Mouse (Mus musculus) limb, embryonic 12.5 days (tissue): Measurements from ENCODE around the gene Apon. TPM values are rescaled to one million over a fixed set of nuclear protein-coding genes. Genes with fewer than 3 reads are reported as not detected.

Experiments
- ATAC-seq: fragments of 200-750 bp; cut with Nextera tagmentation; 2 replicates; pipeline ENCODE4 v1.8.0; 2017; ENCODE audit warnings: low read depth, moderate TSS enrichment; ENCODE audit not compliant: insufficient number of reproducible peaks, insufficient read depth, low FRiP score, low TSS enrichment
- H3K27ac ChIP-seq: fragments of 300-500 bp; sonication (generic); 2 replicates; pipeline ENCODE4 v1.5.1; 2016; ENCODE audit warnings: mild to moderate bottlenecking, moderate library complexity
- H3K27me3 ChIP-seq: fragments of 300-500 bp; sonication (generic); 2 replicates; pipeline ENCODE4 v1.6.1; 2016; ENCODE audit warnings: mild to moderate bottlenecking, moderate library complexity
- H3K36me3 ChIP-seq: fragments of 300-500 bp; sonication (generic); 2 replicates; pipeline ENCODE4 v1.6.1; 2016; ENCODE audit warnings: mild to moderate bottlenecking, moderate library complexity
- H3K4me1 ChIP-seq: fragments of 300-500 bp; sonication (generic); replicated peaks from 2 replicates; pipeline ENCODE4 v1.6.1; 2016
- H3K4me2 ChIP-seq: fragments of 300-500 bp; sonication (generic); 2 replicates; pipeline ENCODE4 v1.6.1; 2016; ENCODE audit warnings: mild to moderate bottlenecking, moderate library complexity
- H3K4me3 ChIP-seq: fragments of 300-500 bp; sonication (generic); replicated peaks from 2 replicates; pipeline ENCODE4 v1.5.1; 2016; ENCODE audit warnings: mild to moderate bottlenecking
- H3K9ac ChIP-seq: fragments of 300-500 bp; sonication (generic); replicated peaks from 2 replicates; pipeline ENCODE4 v1.6.1; 2016; ENCODE audit warnings: mild to moderate bottlenecking, moderate library complexity
- H3K9me3 ChIP-seq: fragments of 300-500 bp; sonication (generic); 2 replicates; pipeline ENCODE4 v1.6.1; 2016; ENCODE audit warnings: mild to moderate bottlenecking, moderate library complexity
- WGBS: fragments of 180-500 bp; shearing (Covaris S2); methylation state at CpG from one replicate; pipeline ENCODE4 v1.1.7; 2016; 5-methylcytosine and 5-hydroxymethylcytosine counted together
- polyA plus RNA-seq: library from polyadenylated mRNA; unstranded; fragments of >200 nt; fragmentation: Nextera tagmentation; extraction: Ambion mirVana; gene quantifications from 2 replicates; pipeline ENCODE4 v1.2.1, GENCODE M21; 2016

The Apon gene
- polyA plus RNA-seq, 1 experiment from 2014 or later = 0.68 TPM

DNA sequence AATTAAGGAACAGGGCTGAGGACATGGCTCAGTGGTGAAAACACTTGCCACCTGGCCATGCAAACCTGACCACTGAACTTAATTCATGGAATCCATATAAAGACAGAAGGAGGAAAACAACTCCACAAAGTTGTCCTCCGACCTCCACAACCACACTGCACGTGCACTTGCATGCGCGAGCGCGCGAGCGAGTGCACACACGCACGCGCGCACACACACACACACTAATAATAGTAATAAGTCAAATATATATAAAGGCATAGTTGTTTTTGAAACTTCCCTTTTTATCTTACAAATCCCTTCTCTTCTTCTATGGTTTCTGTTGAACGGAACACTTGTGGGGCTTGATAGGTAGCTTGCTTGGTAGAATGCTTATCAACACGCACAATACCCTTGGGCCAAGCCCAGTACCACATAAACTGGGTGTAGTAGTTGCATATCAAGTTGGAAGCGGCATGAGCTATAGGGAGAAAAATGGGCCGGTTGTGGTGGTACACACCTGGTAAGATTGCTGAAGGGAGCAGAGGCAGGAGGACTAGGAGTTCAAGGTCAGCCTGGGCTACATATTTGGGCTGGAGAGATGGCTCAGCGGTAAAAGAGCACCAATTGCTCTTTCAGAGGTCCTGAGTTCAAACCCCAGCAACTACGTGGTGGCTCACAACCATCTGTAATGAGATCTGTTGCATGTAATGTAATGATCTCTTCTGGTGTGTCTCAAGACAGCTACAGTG is 35.3 kb upstream of the Apon start:
- Histone ChIP-seq H3K27me3 (peaks cover 11% of the 10 kb centered on the region), H3K9ac (no peak overlapping the region), H3K4me3 (no peak overlapping the region), H3K36me3 (no peaks in the 10 kb centered on the region), H3K27ac (no peak overlapping the region), H3K4me2 (no peak overlapping the region), H3K4me1 (no peaks in the 10 kb centered on the region), H3K9me3 (no peaks in the 10 kb centered on the region)
- no peak for ATAC-seq
- 95% methylated on average over 18 of the region's 18 CpGs for WGBS

DNA sequence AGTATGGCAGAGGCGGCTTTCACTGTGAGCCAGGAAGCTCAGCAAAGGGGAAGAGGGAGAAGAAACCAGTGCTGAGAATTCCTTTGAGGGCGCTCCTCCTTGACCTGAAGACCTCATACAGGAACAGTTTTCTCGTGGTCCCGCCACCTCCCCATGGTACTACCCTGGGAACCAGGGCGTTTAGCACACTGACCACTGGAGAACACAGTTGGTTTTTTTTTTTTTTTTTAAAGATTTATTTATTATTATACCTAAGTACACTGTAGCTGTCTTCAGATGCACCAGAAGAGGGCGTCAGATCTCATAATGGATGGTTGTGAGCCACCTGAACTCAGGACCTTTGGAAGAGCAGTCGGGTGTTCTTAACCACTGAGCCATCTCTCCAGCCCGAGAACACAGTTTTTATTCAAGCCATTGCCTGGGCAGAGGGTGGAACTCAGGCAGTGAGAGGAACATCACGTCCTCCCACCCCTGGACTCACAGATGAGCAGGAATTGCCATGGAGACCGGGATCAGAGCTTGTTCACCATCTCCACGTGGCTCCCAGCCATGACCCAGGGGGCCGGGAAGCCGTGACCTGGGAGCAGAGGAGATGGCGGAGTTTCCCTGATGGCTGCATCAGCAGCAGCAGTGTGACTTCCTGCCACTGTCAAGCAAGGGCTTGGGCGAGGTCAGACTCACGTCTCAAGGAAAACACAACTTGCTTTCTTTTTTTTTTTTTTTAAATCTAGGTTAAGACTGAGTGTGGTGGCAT is 32.2 kb upstream of the Apon start:
- no peak overlapping the region for H3K9ac ChIP-seq
- peaks cover 23% of the 10 kb centered on the region for H3K4me1 ChIP-seq
- H3K4me3 ChIP-seq = no peak overlapping the region
- ATAC-seq = no peak
- H3K36me3 ChIP-seq = no peaks in the 10 kb centered on the region
- WGBS = 60% methylated on average over 16 of the region's 16 CpGs
- 0 out of 2 replicates have a peak, but pooled peaks cover 2% of the 10 kb centered on the region for H3K27me3 ChIP-seq
- H3K4me2 ChIP-seq = no peak overlapping the region
- H3K27ac ChIP-seq = no peak overlapping the region
- H3K9me3 ChIP-seq = no peaks in the 10 kb centered on the region

DNA sequence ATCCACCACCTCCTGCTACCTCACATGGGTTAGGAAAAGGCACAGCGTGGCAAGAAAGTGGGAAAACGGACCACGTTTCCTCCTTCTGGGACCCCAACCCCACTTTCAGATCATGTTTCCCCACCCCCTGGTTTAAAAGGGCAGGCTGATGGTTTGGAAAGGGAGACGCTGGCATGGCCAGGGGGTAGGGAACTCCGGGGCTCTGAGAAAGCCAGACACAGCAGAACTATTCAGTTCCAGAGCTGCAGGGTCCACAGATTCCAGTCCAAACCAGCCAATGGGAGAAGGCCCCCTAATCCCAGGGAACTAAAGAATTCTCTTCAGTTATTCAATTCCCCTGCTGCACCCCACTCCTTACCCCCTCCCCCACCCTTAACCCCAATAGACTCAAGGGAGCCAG is 28.8 kb upstream of the Apon start:
- no peak for ATAC-seq
- no peak overlapping the region for H3K4me2 ChIP-seq
- H3K27me3 ChIP-seq = 0 out of 2 replicates have a peak, but pooled peaks cover 2% of the 10 kb centered on the region
- WGBS = 37% methylated on average over 5 of the region's 5 CpGs
- H3K9ac ChIP-seq = no peak overlapping the region; the same call in 1 of the 2 replicates
- H3K27ac ChIP-seq = peak overlapping the region; percentile 77
- H3K4me3 ChIP-seq = no peak overlapping the region
- H3K36me3 ChIP-seq = no peaks in the 10 kb centered on the region
- H3K9me3 ChIP-seq = no peaks in the 10 kb centered on the region
- H3K4me1 ChIP-seq = peaks cover 26% of the 10 kb centered on the region

DNA sequence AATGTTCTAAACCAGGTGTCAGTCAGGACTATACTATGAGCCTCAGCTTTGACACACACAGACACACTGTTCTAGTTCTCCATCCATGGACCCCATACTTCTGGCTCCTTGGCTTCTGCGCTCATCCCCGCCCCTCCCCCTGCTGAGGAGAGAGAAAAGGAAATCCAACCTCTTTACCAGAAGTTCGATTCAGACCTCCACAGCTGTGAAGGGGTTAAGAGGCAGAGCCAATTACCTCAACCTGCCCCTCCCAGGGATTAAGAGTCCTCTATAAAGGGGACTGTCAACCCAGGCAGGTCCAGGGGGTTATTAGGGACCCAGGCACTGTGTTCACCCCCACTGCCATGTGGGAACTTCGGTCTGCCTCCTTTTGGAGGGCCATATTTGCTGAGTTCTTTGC is 28.4 kb upstream of the Apon start, which contains the start of gene Mip:
Gene Mip, plus strand, starts transcription at position 301 of the 400 bp plus-strand sequence.
- Histone ChIP-seq H3K4me3 (no peak within 1 kb of the TSS), H3K9me3 (no peaks in the 10 kb centered on the region), H3K27ac (peak within 1 kb of the TSS; percentile 77), H3K27me3 (0 out of 2 replicates have a peak, but pooled peaks cover 2% of the 10 kb centered on the region), H3K9ac (no peak within 1 kb of the TSS; the same call in 1 of the 2 replicates), H3K4me1 (peaks cover 31% of the 10 kb centered on the region), H3K4me2 (no peak within 1 kb of the TSS), H3K36me3 (no peaks in the 10 kb centered on the region)
- ATAC-seq = peak; percentile 34; the same call in 1 of the 2 replicates
- 46% methylated on average over 4 of the region's 4 CpGs for WGBS

DNA sequence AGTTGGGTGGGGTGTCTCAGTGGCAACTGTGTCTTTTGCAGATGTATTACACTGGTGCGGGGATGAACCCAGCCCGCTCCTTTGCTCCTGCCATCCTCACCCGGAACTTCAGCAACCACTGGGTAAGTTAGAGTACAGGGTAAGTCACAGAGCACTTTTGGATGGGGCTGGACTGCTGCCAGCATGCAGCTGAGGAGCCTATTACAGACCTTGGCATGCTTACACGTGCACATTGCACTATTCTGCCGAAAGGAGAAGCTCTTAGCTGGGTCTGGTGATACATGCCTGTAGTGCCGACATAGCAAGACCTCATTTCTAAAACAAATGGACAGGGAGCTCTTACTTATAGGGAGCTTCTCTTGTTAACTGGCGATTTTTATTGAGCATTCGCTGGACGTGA is 26.3 kb upstream of the Apon start:
- Histone ChIP-seq H3K4me2 (no peak overlapping the region), H3K9me3 (no peaks in the 10 kb centered on the region), H3K27me3 (no peaks in the 10 kb centered on the region), H3K4me3 (no peak overlapping the region), H3K9ac (no peak overlapping the region), H3K27ac (peak overlapping the region; percentile 23; the same call in 1 of the 2 replicates), H3K4me1 (peaks cover 38% of the 10 kb centered on the region), H3K36me3 (no peaks in the 10 kb centered on the region)
- ATAC-seq = no peak
- WGBS = 83% methylated on average over 9 of the region's 9 CpGs

DNA sequence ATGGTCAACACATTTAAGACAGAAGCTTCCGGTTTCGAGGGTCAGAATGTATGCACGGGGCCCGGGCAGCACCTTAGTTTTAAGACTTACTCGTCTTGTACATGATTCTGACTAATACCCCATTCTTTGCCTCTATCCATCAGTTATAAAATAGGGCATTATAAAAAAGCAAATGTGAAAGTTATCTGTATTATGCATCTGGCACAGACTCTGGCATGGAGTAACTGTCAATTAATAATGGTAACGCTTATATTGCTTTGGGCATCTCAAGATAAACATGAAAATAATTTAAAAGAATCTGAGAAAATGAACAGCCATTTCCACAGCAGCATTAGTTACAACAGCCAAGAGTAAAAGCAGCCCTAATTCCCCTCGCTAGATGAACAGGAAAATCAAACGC is 25.9 kb upstream of the Apon start:
- Histone ChIP-seq H3K4me1 (peaks cover 41% of the 10 kb centered on the region), H3K9me3 (no peaks in the 10 kb centered on the region), H3K27ac (no peak overlapping the region), H3K9ac (no peak overlapping the region), H3K4me3 (no peak overlapping the region), H3K36me3 (no peaks in the 10 kb centered on the region), H3K27me3 (no peaks in the 10 kb centered on the region), H3K4me2 (no peak overlapping the region)
- 89% methylated on average over 8 of the region's 8 CpGs for whole genome bisulfite sequencing
- ATAC-seq = no peak

DNA sequence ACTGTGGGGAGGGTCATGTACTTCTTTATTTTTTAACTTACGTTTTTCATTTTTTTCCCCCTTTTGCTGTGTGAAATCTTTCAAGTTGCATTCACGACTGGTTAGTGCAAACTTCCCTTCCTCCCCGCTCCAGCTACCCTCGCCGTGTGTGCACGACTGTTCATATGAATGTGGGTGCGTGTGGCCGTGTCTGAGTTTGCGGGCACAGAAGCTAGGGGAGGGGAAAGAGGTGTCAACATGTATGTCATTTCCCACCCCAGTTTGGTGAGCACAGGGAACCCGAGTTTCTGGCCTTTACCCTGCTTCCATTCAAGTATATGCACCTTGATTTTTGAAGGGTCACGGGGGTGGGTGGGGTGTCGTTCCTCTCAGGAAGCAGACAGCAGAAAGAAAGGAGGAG is 23.3 kb upstream of the Apon start:
- Histone ChIP-seq H3K9ac (peak overlapping the region; percentile 82; the same call in 1 of the 2 replicates), H3K36me3 (peaks cover 11% of the 10 kb centered on the region), H3K4me2 (peak overlapping the region; percentile 65), H3K4me1 (peaks cover 41% of the 10 kb centered on the region), H3K9me3 (no peaks in the 10 kb centered on the region), H3K27ac (peak overlapping the region; percentile 97), H3K4me3 (peak overlapping the region; percentile 79; the same call in 1 of the 2 replicates), H3K27me3 (no peaks in the 10 kb centered on the region)
- ATAC-seq = no peak
- WGBS = 66% methylated on average over 12 of the region's 12 CpGs

DNA sequence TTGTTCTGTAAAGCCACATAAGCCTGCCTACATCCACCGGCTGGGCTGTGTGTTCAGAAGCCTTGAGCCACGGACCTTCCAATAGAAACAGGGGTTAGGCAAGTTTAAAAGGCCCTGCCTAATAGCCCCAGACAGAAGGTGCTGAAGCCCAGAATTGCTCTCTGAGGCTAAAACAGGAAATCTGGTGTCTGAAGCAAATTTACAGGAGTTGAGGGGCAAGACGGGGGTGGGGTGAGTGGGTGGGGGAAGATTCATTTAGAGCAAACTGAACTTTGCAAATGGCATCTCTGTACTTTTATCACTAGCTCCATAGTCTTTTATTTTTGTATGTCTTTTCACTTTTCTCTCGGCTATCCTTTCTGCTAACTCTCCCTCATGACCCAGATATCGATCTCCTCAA is 22.8 kb upstream of the Apon start:
- peaks cover 40% of the 10 kb centered on the region for H3K4me1 ChIP-seq
- ATAC-seq = no peak
- 11% methylated on average over 5 of the region's 5 CpGs for WGBS
- H3K4me2 ChIP-seq = peak overlapping the region; percentile 65
- H3K9ac ChIP-seq = peak overlapping the region; percentile 82
- H3K9me3 ChIP-seq = no peaks in the 10 kb centered on the region
- H3K27me3 ChIP-seq = no peaks in the 10 kb centered on the region
- H3K27ac ChIP-seq = peak overlapping the region; percentile 97
- H3K4me3 ChIP-seq = peak overlapping the region; percentile 79
- peaks cover 11% of the 10 kb centered on the region for H3K36me3 ChIP-seq

DNA sequence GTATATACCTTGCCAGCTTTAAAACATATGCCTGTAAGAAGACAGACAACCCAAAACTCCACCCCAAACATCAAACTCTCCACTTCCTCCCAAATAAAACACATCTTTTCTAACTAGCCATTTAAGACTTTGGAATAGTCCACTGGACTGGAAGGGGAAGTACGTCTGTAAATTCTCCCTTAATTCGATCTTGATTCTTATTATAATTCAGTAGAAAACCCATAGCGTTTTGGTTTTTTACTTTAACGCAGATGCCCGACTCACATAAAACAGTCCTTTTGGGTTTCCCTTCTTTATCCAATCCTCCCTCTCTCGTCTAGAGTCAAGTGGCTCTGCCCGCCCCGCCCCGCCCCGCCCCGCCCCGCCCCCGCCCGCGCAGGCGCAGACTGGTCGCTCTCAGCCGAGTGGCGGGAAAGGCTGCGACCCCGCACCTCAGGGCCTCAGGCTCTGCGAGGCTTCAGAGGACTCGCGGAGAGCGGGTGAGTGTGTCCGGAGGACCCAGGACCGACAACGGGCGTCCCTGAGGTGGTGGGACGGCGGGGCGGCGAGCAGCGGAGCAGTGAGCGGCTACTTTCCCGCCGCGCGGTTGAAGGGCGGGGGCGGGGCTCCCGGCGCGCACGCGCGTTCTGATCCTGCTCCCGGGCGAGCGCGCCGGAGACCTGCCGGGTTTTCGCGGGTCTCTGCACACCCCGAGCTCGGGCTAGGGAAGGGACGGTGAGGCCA is 22.0 kb upstream of the Apon start, which contains the start of gene Timeless:
Gene Timeless, plus strand, starts transcription at position 369 of the 723 bp plus-strand sequence.
- Histone ChIP-seq H3K27me3 (no peaks in the 10 kb centered on the region), H3K36me3 (peaks cover 11% of the 10 kb centered on the region), H3K27ac (peak within 1 kb of the TSS; percentile 97), H3K4me3 (peak within 1 kb of the TSS; percentile 79), H3K4me1 (peaks cover 37% of the 10 kb centered on the region), H3K9me3 (no peaks in the 10 kb centered on the region), H3K9ac (peak within 1 kb of the TSS; percentile 82), H3K4me2 (peak within 1 kb of the TSS; percentile 65)
- ATAC-seq = peak; percentile 87
- under 1% methylated on average over 58 of the region's 58 CpGs for WGBS

DNA sequence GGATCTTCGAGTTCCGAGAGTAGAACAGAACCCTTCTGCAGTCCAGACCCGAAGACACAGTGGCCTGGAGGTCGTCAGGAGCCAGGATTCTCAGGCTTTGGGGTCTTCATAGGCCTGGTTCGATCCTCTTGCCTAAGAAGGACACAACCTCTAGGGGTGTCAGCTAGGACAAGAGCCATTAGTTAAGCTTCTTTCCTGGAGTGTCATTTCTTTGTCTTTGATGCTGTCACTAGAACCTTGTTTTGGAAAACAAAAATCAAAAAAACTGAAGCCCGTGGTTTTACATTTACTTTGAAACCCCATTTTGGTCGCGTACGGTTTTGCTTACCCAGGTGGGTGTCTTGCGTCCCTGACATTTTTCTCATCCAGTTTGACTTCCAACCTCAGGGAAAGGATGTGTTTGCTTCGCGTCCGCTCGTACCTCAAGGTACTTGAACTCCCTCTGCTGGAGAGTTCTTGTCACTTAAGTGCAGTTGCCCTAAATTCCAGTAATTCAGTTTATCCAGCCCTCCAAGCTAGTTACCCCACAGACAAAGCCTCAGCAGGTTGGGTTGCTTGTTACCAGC is 21.4 kb upstream of the Apon start:
- Histone ChIP-seq H3K4me2 (peak overlapping the region; percentile 65), H3K27me3 (no peaks in the 10 kb centered on the region), H3K4me1 (peaks cover 37% of the 10 kb centered on the region), H3K9ac (peak overlapping the region; percentile 82), H3K36me3 (peaks cover 11% of the 10 kb centered on the region), H3K27ac (peak overlapping the region; percentile 97), H3K9me3 (no peaks in the 10 kb centered on the region), H3K4me3 (peak overlapping the region; percentile 79)
- no peak; the same call in 1 of the 2 replicates for ATAC-seq
- 0% methylated on average over 14 of the region's 14 CpGs for WGBS
